Mouse (Mus musculus): ENCODE measurements at regions not wholly inside any gene's neighbourhood (a gene's known extent, or its start where the extent isn't known, plus 50 kb on each side); places are given as distances from the start of the nearest gene placed in this dataset.

GRCm38 (mm10) chr14:102915918-102916317, 66.5 kb downstream of the Kctd12 start:
- TF ChIP-seq CTCF (IDR thresholded peaks at IDR 0.05; ENCODE audit: extremely low read depth, insufficient read length, insufficient replicate concordance, low read depth, low read length) (no peak), POLR2A (IDR thresholded peaks at IDR 0.05; ENCODE audit: low read depth, low read length) (no peak)

Data from small intestine, adult 2 months (tissue).